Mouse (Mus musculus) limb, embryonic 14.5 days (tissue): ENCODE results near the gene Ephb2. TPM values are rescaled to one million over a fixed set of nuclear protein-coding genes. Genes with fewer than 3 reads are reported as not detected.
A peak's percentile ranks its signal among the peaks of the same experiment; 100 is the strongest.

Experiments used
- ATAC-seq: fragments of 200-750 bp; cut with Nextera tagmentation; 2 replicates; pipeline ENCODE4 v1.8.0; 2017; ENCODE audit warnings: low read depth, moderate number of reproducible peaks, moderate TSS enrichment; ENCODE audit not compliant: low FRiP score
- DNase-seq: peaks from one replicate; pipeline ENCODE4 v3.0.0-alpha.2; 2015; ENCODE audit warnings: low spot score
- H3K27ac ChIP-seq: fragments of 300-500 bp; sonication (generic); replicated peaks from 2 replicates; pipeline ENCODE4 v1.5.1; 2014; ENCODE audit warnings: low read depth, mild to moderate bottlenecking, low read length, moderate library complexity, mixed read lengths
- H3K27me3 ChIP-seq: fragments of 300-500 bp; sonication (generic); 2 replicates; pipeline ENCODE4 v1.6.1; 2014; ENCODE audit warnings: low read length, mixed read lengths; ENCODE audit not compliant: control insufficient read depth, insufficient read depth
- H3K36me3 ChIP-seq: fragments of 300-500 bp; sonication (generic); 2 replicates; pipeline ENCODE4 v1.6.1; 2014; ENCODE audit warnings: mild to moderate bottlenecking, low read length, moderate library complexity, mixed read lengths; ENCODE audit not compliant: control insufficient read depth, insufficient read depth
- H3K4me1 ChIP-seq: fragments of 300-500 bp; sonication (generic); 2 replicates; pipeline ENCODE4 v1.6.1; 2014; ENCODE audit warnings: antibody characterized with exemption, low read length, mixed read lengths; ENCODE audit not compliant: control insufficient read depth, insufficient read depth
- H3K4me2 ChIP-seq: fragments of 300-500 bp; sonication (generic); replicated peaks from 2 replicates; pipeline ENCODE4 v1.6.1; 2014; ENCODE audit warnings: low read depth, mild to moderate bottlenecking, low read length, moderate library complexity; ENCODE audit not compliant: severe bottlenecking
- H3K4me3 ChIP-seq: fragments of 300-500 bp; sonication (generic); replicated peaks from 2 replicates; pipeline ENCODE4 v1.5.1; 2014; ENCODE audit warnings: low read length
- H3K9ac ChIP-seq: fragments of 300-500 bp; sonication (generic); 2 replicates; pipeline ENCODE4 v1.6.1; 2014; ENCODE audit warnings: mild to moderate bottlenecking, low read depth, low read length, moderate library complexity; ENCODE audit not compliant: severe bottlenecking
- H3K9me3 ChIP-seq: fragments of 300-500 bp; sonication (generic); 2 replicates; pipeline ENCODE4 v1.6.1; 2016; ENCODE audit warnings: low read length; ENCODE audit not compliant: control insufficient read depth
- POLR2A ChIP-seq: fragments of 200-500 bp; IDR thresholded peaks from 2 replicates; pipeline ENCODE4 v1.8.0; 2012; ENCODE audit warnings: inconsistent platforms, mild to moderate bottlenecking, moderate library complexity, borderline replicate concordance; ENCODE audit not compliant: insufficient read depth, insufficient read length; ENCODE audit errors: extremely low read depth
- WGBS: fragments of 180-500 bp; shearing (Covaris S2); extraction: QIAGEN DNeasy Blood & Tissue Kit; methylation state at CpG from one replicate; pipeline ENCODE4 v1.1.7; 2014; 5-methylcytosine and 5-hydroxymethylcytosine counted together
- polyA plus RNA-seq, 2 experiments: library from polyadenylated mRNA; depleted of rRNA in 1 of 2; stranded (reverse) in 1 of 2; unstranded in 1 of 2; fragments of >200 nt; fragmentation: Nextera tagmentation in 1 of 2; extraction: Ambion mirVana in 1 of 2; gene quantifications; 2 replicates each; pipeline versions ENCODE4 v1.2.1 to v1.2.3; 2012 to 2014

Ephb2 gene
- polyA plus RNA-seq, 2 experiments: 17.9 to 45.2 TPM

DNA sequence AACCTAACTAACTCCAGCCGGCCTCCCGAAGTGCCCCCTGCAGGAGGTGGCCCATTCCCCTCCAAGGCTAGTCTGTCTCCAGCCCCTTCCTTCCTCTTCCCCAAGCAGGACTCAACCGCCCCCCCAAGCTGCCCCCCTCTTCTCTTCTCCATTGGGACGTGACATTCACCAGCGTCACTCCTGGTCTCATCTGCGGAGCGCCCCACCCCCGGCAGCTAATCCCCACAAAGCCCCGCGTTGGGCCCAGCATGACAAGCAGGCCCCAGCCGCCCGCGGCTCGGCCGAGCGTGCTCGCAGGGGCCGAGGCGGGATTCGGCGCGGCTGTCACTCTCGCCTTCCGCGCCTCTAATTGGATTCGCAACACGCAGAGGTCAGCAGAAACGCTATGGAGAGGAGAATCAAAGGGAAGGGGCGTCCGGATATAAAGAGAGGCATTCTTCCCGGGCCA, 80.4 kb downstream of the Ephb2 start:
- TF ChIP-seq POLR2A: no peak
- WGBS: 7% methylated on average over 31 of the region's 31 CpGs
- peaks cover 24% of the 10 kb centered on the region for H3K4me1 ChIP-seq
- peak overlapping the region; percentile 48 for H3K9ac ChIP-seq
- DNase-seq: peak; percentile 40
- no peaks in the 10 kb centered on the region for H3K9me3 ChIP-seq
- peak overlapping the region; percentile 26 for H3K4me3 ChIP-seq
- H3K36me3 ChIP-seq: peaks cover 12% of the 10 kb centered on the region; the same call in 1 of the 2 replicates
- H3K4me2 ChIP-seq: peak overlapping the region; percentile 57
- H3K27me3 ChIP-seq: no peaks in the 10 kb centered on the region
- H3K27ac ChIP-seq: 0 out of 2 replicates have a peak overlapping the region, but pooled peaks have one; percentile 43
- ATAC-seq: peak; percentile 46; the same call in 1 of the 2 replicates

- H3K4me3 ChIP-seq: no peak overlapping the region
- no peaks in the 10 kb centered on the region for H3K9me3 ChIP-seq
- no peaks in the 10 kb centered on the region for H3K27me3 ChIP-seq
- no peak for DNase-seq
- H3K9ac ChIP-seq: no peak overlapping the region
- TF ChIP-seq POLR2A: no peak
- no peak overlapping the region for H3K27ac ChIP-seq
- peaks cover 33% of the 10 kb centered on the region for H3K4me1 ChIP-seq
- WGBS: 84% methylated on average over 8 of the region's 8 CpGs
- no peak for ATAC-seq
- H3K36me3 ChIP-seq: peaks cover 11% of the 10 kb centered on the region; the same call in 1 of the 2 replicates
- no peak overlapping the region for H3K4me2 ChIP-seq
Measured at GRCm38 (mm10) chr4:136754256-136754655, 81.5 kb downstream of the Ephb2 start.

DNA sequence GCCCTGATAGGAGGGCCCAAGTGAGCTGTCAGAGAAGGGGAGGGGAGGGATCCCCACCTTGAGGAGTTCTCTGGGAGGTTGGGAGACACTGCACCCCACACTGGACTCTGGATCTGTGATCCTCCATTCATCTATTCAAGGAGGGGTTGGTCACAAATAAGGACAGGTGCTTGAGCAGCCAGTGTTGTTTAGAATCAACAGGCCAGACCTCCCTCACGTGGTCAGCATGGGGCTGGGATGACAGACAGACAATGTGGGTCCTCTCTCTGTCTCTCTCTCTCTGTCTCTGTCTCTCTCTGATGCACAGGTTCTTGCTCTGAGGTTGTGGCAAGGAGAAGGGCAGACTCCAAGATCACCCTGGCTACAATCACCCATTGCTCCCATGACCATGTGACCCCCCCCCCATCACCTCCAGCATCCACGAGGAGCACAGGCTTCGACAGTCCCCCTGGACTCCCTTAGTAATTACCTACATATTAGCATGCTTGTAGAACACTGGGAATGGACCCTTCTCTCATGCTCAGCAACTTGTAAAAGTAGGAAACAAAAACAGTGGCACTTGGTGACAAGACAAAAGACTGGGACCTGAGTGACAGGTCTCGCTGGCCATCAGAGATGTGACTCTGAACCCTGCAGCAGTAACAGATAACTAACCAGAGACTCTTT, 84.3 kb downstream of the Ephb2 start:
- H3K9me3 ChIP-seq: no peaks in the 10 kb centered on the region
- DNase-seq: no peak
- H3K27me3 ChIP-seq: no peaks in the 10 kb centered on the region
- H3K9ac ChIP-seq: no peak overlapping the region
- WGBS: 48% methylated on average over 4 of the region's 4 CpGs
- peaks cover 32% of the 10 kb centered on the region for H3K4me1 ChIP-seq
- H3K36me3 ChIP-seq: no peaks in the 10 kb centered on the region
- ATAC-seq: no peak
- H3K4me2 ChIP-seq: no peak overlapping the region
- H3K4me3 ChIP-seq: no peak overlapping the region
- no peak overlapping the region for H3K27ac ChIP-seq
- no peak for TF ChIP-seq POLR2A

- WGBS: 31% methylated on average over 15 of the region's 19 CpGs
- H3K9me3 ChIP-seq: no peaks in the 10 kb centered on the region
- no peaks in the 10 kb centered on the region for H3K36me3 ChIP-seq
- H3K4me1 ChIP-seq: peaks cover 27% of the 10 kb centered on the region
- no peaks in the 10 kb centered on the region for H3K27me3 ChIP-seq
- H3K9ac ChIP-seq: no peak overlapping the region
- no peak for TF ChIP-seq POLR2A
- ATAC-seq: no peak
- DNase-seq: no peak
- no peak overlapping the region for H3K27ac ChIP-seq
- no peak overlapping the region for H3K4me2 ChIP-seq
- H3K4me3 ChIP-seq: no peak overlapping the region
Measured at GRCm38 (mm10) chr4:136750578-136751338, 85.0 kb downstream of the Ephb2 start.

DNA sequence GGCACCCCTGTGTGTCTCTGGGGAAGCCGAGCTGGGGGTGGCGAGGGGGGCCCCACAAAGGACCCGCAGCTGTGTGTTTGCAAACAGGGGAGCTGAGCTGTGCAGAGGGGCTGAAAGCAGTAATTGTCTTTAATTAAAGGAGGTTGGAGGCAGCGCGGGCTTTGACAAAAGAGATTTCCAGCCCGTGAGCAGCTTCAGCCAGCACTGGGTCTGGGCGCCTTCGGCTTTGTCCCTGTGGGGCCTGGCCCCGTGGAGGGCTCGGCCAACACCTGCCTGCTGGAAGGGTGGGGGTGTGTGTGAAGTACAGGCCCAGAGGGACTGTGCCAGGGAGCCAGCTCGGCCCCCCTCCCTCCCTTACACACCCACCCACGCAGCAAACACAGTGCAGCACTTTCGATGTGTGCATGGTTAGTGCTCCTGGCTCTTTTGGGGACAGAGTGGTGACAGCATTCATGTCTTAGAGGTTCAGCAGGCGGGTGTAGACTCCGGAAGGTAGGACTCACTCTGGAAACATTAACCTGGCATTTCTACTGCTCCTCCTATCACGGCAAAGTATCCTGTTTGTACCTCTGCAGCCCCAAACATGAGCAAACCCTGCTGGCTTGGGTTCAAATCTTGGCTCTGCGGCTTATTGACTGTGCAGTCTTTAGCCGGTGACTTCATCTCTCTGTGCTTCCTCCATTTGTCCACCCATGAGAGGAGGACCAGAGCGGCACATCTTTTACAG, 85.8 kb downstream of the Ephb2 start:
- Histone ChIP-seq H3K4me3 (no peak overlapping the region), H3K36me3 (no peaks in the 10 kb centered on the region), H3K4me1 (peaks cover 19% of the 10 kb centered on the region), H3K4me2 (no peak overlapping the region), H3K27me3 (no peaks in the 10 kb centered on the region), H3K9me3 (no peaks in the 10 kb centered on the region), H3K9ac (no peak overlapping the region), H3K27ac (no peak overlapping the region)
- ATAC-seq: no peak
- DNase-seq: no peak
- no peak for TF ChIP-seq POLR2A
- WGBS: 31% methylated on average over 19 of the region's 19 CpGs
